Mouse (Mus musculus): Measurements from ENCODE around the gene Cdk2ap2.

GRCm38 (mm10) chr19:4092750-4093149, 4.2 kb upstream of the Cdk2ap2 start:
- TF ChIP-seq POLR2A (IDR thresholded peaks at IDR 0.05; ENCODE audit: low read depth, low read length) (no peak), CTCF (IDR thresholded peaks at IDR 0.05; ENCODE audit: borderline replicate concordance, insufficient read depth, low read length) (no peak)

Measured in embryonic fibroblast, embryonic 13.5 days (primary cell).